In the genomic region with DNA sequence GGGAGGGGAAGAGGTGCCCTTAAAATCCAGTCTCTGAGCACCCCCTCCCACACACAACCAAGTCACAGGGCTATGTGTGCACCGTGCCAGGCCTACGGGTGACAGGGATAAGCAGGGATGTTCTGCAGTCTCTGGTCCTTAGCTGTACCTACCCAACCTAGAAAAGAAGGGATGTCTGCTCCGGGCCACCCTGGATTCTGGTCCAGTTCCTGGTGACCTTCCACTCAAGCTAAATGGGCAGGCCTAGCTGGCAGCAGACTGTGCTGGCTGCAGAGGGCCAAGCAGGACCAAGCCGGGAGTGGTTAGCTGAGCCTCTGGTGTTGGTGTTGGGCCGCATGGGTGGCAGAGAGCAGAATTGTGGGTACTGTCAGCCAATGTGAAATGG, we compare ENCODE assay signal across 9 mouse cellular contexts. TPM values are rescaled to one million over a fixed set of nuclear protein-coding genes. Genes with fewer than 3 reads are reported as not detected.
DNase-seq lines count a peak whose midpoint lies in the region; ATAC-seq and TF ChIP-seq lines count a peak whose summit lies in the region.
"Had no signal": no experiment of that assay in that cellular context is flagged by ENCODE, and none has a peak within 500 bp of the region (broad histone marks: within the 10 kb centered on the region; RNA-seq: fewer than 3 reads in every experiment).

No protein-coding gene starts in this region.

- H3K9ac ChIP-seq in heart, embryonic 16.5 days (ENCODE audit: low read length), result peak overlapping the region; percentile 63
- peak overlapping the region; percentile 86 for H3K9ac ChIP-seq in neural tube, embryonic 12.5 days

- H3K9me3 ChIP-seq in heart, embryonic 16.5 days (replicated peaks; ENCODE audit: control insufficient read depth, low read length), result no peaks in the 10 kb centered on the region
- no peaks in the 10 kb centered on the region for H3K9me3 ChIP-seq in E14TG2a.4 (ENCODE audit: low read length)
- H3K9me3 ChIP-seq in embryonic facial prominence, embryonic 10.5 days, result no peaks in the 10 kb centered on the region
- H3K9me3 ChIP-seq in neural tube, embryonic 12.5 days, result no peaks in the 10 kb centered on the region
- H3K9me3 ChIP-seq: G1E had no signal

- 33% methylated on average over 5 of the region's 5 CpGs for WGBS in heart, embryonic 16.5 days
- WGBS in embryonic facial prominence, embryonic 10.5 days, result 32% methylated on average over 5 of the region's 5 CpGs
- 30% methylated on average over 5 of the region's 5 CpGs for WGBS in neural tube, embryonic 12.5 days

- peaks cover 4% of the 10 kb centered on the region for H3K4me1 ChIP-seq in heart, embryonic 16.5 days (ENCODE audit: control insufficient read depth, insufficient read depth, low read length)
- H3K4me1 ChIP-seq in E14TG2a.4 (replicated peaks; ENCODE audit: low read depth, low read length), result peaks cover 37% of the 10 kb centered on the region
- H3K4me1 ChIP-seq in embryonic facial prominence, embryonic 10.5 days, result peaks cover 45% of the 10 kb centered on the region
- peaks cover 33% of the 10 kb centered on the region for H3K4me1 ChIP-seq in neural tube, embryonic 12.5 days

- intact Hi-C loops in heart, postnatal 36 days (cut with DNase I), result no loop called here

- H3K27me3 ChIP-seq in heart, embryonic 16.5 days (ENCODE audit: control insufficient read depth, insufficient read depth, low read length), result peaks cover 53% of the 10 kb centered on the region
- H3K27me3 ChIP-seq in E14TG2a.4 (ENCODE audit: insufficient read depth, low read length), result peaks cover 53% of the 10 kb centered on the region
- H3K27me3 ChIP-seq in embryonic facial prominence, embryonic 10.5 days (replicated peaks; ENCODE audit: low read depth, poor library complexity, severe bottlenecking), result peaks cover 63% of the 10 kb centered on the region
- peaks cover 29% of the 10 kb centered on the region for H3K27me3 ChIP-seq in neural tube, embryonic 12.5 days (replicated peaks)

- no peak for DNase-seq in heart, postnatal 36 days
- DNase-seq in embryonic facial prominence, embryonic 10.5 days (ENCODE audit: low spot score), result no peak
- peak; percentile 40 to 45 for DNase-seq in layer of hippocampus, postnatal 36 days
- DNase-seq in natural killer cell, adult 2 months (ENCODE audit: low spot score in 2 of 2), result no peak

- H3K36me3 ChIP-seq in heart, embryonic 16.5 days (ENCODE audit: control insufficient read depth, insufficient read depth), result no peaks in the 10 kb centered on the region
- H3K36me3 ChIP-seq in E14TG2a.4 (ENCODE audit: insufficient read depth, low read length), result no peaks in the 10 kb centered on the region
- H3K36me3 ChIP-seq in embryonic facial prominence, embryonic 10.5 days (replicated peaks), result no peaks in the 10 kb centered on the region
- H3K36me3 ChIP-seq in neural tube, embryonic 12.5 days, result no peaks in the 10 kb centered on the region
- H3K36me3 ChIP-seq: G1E had no signal

- H3K4me3 ChIP-seq in heart, embryonic 16.5 days (ENCODE audit: low read length), result peak overlapping the region; percentile 65
- H3K4me3 ChIP-seq in E14TG2a.4 (replicated peaks; ENCODE audit: low read length), result peak overlapping the region; percentile 82
- peak overlapping the region; percentile 73 for H3K4me3 ChIP-seq in embryonic facial prominence, embryonic 10.5 days
- H3K4me3 ChIP-seq in neural tube, embryonic 12.5 days, result peak overlapping the region; percentile 73

- no peak overlapping the region for H3K27ac ChIP-seq in heart, embryonic 16.5 days (ENCODE audit: low read length)
- H3K27ac ChIP-seq in embryonic facial prominence, embryonic 10.5 days (replicated peaks), result peak overlapping the region; percentile 85
- 0 out of 2 replicates have a peak overlapping the region, but pooled peaks have one; percentile 62 for H3K27ac ChIP-seq in neural tube, embryonic 12.5 days

- ATAC-seq in heart, embryonic 16.5 days (replicated peaks; ENCODE audit: extremely low read depth, insufficient read depth, low FRiP score), result no peak
- ATAC-seq in neural tube, embryonic 12.5 days (ENCODE audit: low FRiP score, low read depth), result peak; percentile 38; the same call in 1 of the 2 replicates
- ATAC-seq in monocyte, adult 5-6 weeks (replicated peaks; ENCODE audit: insufficient number of reproducible peaks, low FRiP score, low TSS enrichment, poor library complexity, severe bottlenecking), result no peak

- peak overlapping the region; percentile 97 for H3K4me2 ChIP-seq in heart, embryonic 16.5 days (ENCODE audit: low read depth, low read length)
- H3K4me2 ChIP-seq in neural tube, embryonic 12.5 days (replicated peaks), result peak overlapping the region; percentile 90

- TF ChIP-seq CTCF in E14TG2a.4 (conservative IDR thresholded peaks at IDR 0.05; ENCODE audit: low read length), result no peak

RNA-seq across cellular contexts. Expression of a gene that starts 0.6 kb away (rescaled TPM):
- polyA plus RNA-seq in heart, embryonic 16.5 days (2015; fragmentation: Nextera tagmentation; extraction: Ambion mirVana), result 1.7 and 2.7 TPM in 2 replicates
- total RNA-seq in heart, postnatal 36 days (2021), result under 1 TPM in 1 of 2 experiments, not detected in 1; 0.03 TPM
- 15.8 and 16.3 TPM in 2 replicates for polyA plus RNA-seq in embryonic facial prominence, embryonic 10.5 days (2016; fragmentation: Nextera tagmentation; extraction: Ambion mirVana)
- 100 to 1,000 TPM; 169 to 172 TPM for total RNA-seq in layer of hippocampus, postnatal 36 days (2021)
- 22.8 and 22.9 TPM in 2 replicates for polyA plus RNA-seq in neural tube, embryonic 12.5 days (2016; fragmentation: Nextera tagmentation; extraction: Ambion mirVana)
- 18.7 to 29.0 TPM (median 19.5 TPM) in 3 replicates for total RNA-seq in monocyte, adult 5-6 weeks (2017)
- polyA plus RNA-seq: G1E had no signal

Comparison
In these comparisons a context has a peak if more than half of its experiments do, and no peak if none do; other contexts are left out.
1. DNase-seq: peak in layer of hippocampus, postnatal 36 days (2 of 2); none in heart, postnatal 36 days (0 of 2), embryonic facial prominence, embryonic 10.5 days (single experiment) and natural killer cell, adult 2 months (0 of 2).
2. RNA of a gene that starts 0.6 kb away (total RNA-seq): 169 to 172 TPM in layer of hippocampus, postnatal 36 days and 18.7 to 29.0 TPM in monocyte, adult 5-6 weeks; 0.03 TPM in heart, postnatal 36 days; every median in the first group is over 10 times any median in the second.
3. Peak in every context shown above with its lines, with median percentiles within 50 percentile points of each other: H3K4me3 ChIP-seq.